Mouse (Mus musculus) Muller cell, postnatal 12 days (primary cell): ENCODE data around the gene Mid1.
"Not testable (repeated sequence)": the region's sequence is repeated elsewhere in the genome, so short reads cannot be mapped to it uniquely, and the experiment has no call there.

Experiments used
- DNase-seq: peaks from one replicate; pipeline ENCODE4 v3.0.0-alpha.2; 2015; ENCODE audit errors: inconsistent ontology term

The Mid1 gene

GRCm38 (mm10) chrX:169999912-170000641 lies 315.1 kb downstream of the Mid1 start:
- DNase-seq, result not testable (repeated sequence)

GRCm38 (mm10) chrX:170000642-170001387 lies 315.8 kb downstream of the Mid1 start:
- not testable (repeated sequence) for DNase-seq

- DNase-seq, result not testable (repeated sequence)
Measured at GRCm38 (mm10) chrX:170001388-170001695, 316.3 kb downstream of the Mid1 start.

- not testable (repeated sequence) for DNase-seq
Measured at GRCm38 (mm10) chrX:170002510-170003197, 317.7 kb downstream of the Mid1 start.

GRCm38 (mm10) chrX:170003536-170003935 lies 318.5 kb downstream of the Mid1 start:
- DNase-seq, result not testable (repeated sequence)

GRCm38 (mm10) chrX:170004236-170004635 lies 319.2 kb downstream of the Mid1 start:
- DNase-seq, result not testable (repeated sequence)

- not testable (repeated sequence) for DNase-seq
Measured at GRCm38 (mm10) chrX:170004793-170005192, 319.8 kb downstream of the Mid1 start.

GRCm38 (mm10) chrX:170005194-170005593 lies 320.2 kb downstream of the Mid1 start:
- not testable (repeated sequence) for DNase-seq

GRCm38 (mm10) chrX:170005695-170006297 lies 320.8 kb downstream of the Mid1 start:
- not testable (repeated sequence) for DNase-seq

GRCm38 (mm10) chrX:170006694-170007247 lies 321.8 kb downstream of the Mid1 start:
- not testable (repeated sequence) for DNase-seq

GRCm38 (mm10) chrX:170007375-170008178 lies 322.6 kb downstream of the Mid1 start:
- not testable (repeated sequence) for DNase-seq

GRCm38 (mm10) chrX:170008179-170008467 lies 323.1 kb downstream of the Mid1 start:
- DNase-seq, result not testable (repeated sequence)

GRCm38 (mm10) chrX:170008584-170008983 lies 323.6 kb downstream of the Mid1 start:
- DNase-seq, result not testable (repeated sequence)

GRCm38 (mm10) chrX:170009016-170009750 lies 324.2 kb downstream of the Mid1 start, which contains the start of gene Gm21887:
Gene Gm21887 (plus strand): TSS chrX:170009659.
- DNase-seq, result peak; percentile 100

GRCm38 (mm10) chrX:170009801-170010221 lies 324.8 kb downstream of the Mid1 start:
- peak; percentile 100 for DNase-seq

GRCm38 (mm10) chrX:170010581-170011528 lies 325.9 kb downstream of the Mid1 start:
- peak; percentile 90 for DNase-seq

- DNase-seq, result not testable (repeated sequence)
Measured at GRCm38 (mm10) chrX:170011529-170011879, 326.5 kb downstream of the Mid1 start.

GRCm38 (mm10) chrX:170013421-170013820 lies 328.4 kb downstream of the Mid1 start:
- DNase-seq, result not testable (repeated sequence)

GRCm38 (mm10) chrX:170014038-170014437 lies 329.0 kb downstream of the Mid1 start:
- not testable (repeated sequence) for DNase-seq
